Mouse (Mus musculus): ENCODE results near the gene Zmym6.
A peak's percentile ranks its signal among the peaks of the same experiment; 100 is the strongest.
"Not testable (repeated sequence)": the region's sequence is repeated elsewhere in the genome, so short reads cannot be mapped to it uniquely, and the experiment has no call there.

Gene Zmym6

DNA sequence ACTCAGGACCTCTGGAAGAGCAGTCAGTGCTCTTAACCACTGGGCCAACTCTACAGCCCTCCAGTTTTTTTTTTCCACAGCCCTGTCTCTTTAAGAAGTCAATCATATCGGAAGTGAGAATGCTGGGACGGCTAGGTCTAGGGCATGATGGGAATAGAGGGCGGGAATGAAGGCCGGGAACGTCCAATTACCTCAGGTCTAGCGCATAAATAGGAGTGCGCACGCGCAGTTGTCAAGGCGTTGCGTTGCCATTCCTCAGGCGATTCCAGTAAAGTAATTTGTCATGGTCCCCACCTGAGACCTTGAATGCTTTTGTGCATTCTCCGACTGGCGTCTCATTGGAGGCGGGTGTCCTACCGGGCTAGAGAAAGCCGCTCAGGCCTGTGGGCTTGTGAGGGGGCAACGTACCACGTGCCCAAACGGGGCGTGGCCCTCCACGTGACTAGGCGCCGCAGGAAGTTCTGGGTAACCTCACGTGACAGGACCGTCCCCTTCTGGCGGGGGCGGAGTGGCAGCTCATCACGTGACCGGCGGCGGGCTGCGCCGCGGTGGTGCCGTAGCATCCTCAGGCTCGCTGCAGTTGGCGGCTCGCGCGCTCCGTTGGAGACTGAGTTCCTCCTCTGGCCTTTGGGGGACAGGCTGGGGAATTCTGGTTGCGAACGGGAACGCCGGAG lies at the start of gene Zmym6:
Zmym6 (plus strand) TSS at position 509 of the 674 bp plus-strand sequence.
- DNase-seq (ENCODE audit: low spot score in 2 of 2), result peak; percentile 95

DNA sequence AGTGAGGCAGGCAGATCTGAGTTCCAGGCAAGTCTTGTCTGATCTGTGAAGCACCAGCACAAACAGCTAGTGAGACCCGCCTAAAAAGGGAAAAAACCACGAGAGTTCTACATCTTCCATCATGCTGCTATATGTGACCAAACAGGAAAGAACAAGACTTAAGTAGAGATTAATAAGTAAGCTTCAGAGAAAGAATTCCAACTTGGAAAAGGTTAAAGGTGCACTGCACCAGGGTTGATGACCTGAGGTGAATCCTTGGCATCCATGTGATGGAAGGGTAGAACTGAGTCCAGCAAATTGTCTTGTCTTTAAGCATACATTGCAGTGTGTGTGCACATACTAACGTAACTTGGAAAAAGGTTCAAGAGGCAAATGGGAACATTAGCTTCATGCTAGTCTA lies 40.0 kb upstream of the Zmym6 start:
- DNase-seq (ENCODE audit: low spot score in 2 of 2), result no peak

DNA sequence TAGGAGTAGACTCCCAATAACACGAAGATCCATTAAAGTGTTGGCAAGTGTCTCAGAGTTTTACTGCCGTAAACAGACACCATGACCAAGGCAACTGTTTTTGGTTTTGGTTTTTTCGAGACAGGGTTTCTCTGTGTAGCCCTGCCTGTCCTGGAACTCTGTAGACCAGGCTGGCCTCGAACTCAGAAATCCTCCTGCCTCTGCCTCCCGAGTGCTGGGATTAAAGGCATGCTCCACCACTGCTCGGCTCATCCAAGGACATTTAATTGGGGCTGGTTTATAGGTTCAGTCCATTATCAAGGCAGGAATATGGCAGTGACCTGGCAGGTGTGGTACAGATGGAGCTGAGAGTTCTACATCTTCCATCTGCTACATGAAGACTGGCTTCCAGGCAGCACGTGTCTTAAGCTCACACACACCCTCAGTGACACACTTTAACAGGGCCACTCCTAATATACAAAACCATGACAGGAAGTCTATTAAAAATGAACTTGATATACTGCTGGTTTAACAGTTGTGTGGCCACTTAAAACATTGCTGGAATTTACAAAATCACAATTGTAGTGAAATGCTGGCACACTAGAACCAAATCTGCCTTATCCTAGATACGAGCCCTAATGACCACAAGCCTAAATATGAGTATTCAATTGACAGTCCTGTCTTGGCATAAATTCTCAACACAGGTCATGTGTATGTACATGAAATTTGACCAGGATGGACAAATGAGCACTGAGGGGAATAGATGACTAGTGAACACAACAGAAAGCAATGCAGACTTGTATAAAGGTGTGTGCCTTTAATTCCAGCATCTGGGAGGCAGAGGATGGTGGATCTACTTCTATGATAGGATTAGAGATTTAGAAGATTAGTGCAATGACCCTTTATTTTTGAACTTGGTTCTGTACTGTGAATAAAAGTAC lies 39.0 kb upstream of the Zmym6 start:
- no peak for DNase-seq (ENCODE audit: low spot score in 2 of 2)

DNA sequence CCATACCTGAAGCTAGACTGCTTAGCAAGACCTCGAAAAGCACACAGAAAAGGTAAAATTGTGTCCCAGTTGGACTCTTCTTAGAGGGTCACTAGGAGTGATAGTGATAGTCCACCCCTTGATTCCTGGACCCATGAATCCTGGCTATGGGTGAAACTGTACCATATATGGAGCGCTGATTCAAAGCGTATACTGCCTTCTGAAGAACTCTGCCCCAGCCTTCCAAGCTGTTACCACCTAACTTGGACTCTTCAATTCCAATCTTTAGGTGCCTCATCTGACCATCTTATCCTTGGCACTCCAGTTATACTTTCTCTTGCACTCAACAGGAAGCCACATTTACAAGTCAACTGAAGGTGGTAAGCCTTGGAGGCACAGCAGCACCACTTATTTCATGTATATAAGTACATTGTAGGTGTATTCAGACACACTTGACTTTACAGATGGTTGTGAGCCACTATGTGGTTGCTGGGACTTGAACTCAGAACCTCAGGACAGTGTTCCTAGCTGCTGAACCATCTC lies 38.3 kb upstream of the Zmym6 start:
- DNase-seq (ENCODE audit: low spot score in 2 of 2), result no peak

DNA sequence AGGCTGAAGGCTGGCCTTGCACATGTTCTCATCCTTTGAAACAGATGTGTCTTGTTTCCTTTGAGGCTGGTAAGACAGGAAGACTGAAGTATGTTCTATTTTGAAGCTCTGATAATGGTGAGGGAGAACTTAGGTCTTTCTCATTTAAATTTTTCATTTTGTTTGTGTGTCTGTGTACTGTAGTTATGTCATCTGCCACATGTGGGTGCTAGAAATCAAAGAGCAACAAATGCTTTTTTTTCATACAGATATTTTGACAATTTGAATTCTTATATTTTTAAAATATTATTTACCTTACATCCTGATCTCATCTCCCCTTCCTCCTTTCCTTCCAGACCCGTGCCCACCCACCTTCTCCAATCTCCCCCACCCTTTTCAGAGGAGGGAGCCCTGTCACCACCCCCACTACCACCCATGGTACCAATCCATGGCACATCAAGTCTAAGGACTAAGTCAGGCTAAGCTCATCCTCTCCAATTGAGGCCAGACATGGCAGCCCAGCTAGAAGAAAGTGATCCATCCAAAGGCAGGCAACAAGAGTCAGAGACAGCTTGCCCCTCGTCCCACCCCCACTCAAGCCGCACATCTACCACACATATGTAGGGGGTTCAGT lies 37.2 kb upstream of the Zmym6 start:
- no peak for DNase-seq (ENCODE audit: low spot score in 2 of 2)

DNA sequence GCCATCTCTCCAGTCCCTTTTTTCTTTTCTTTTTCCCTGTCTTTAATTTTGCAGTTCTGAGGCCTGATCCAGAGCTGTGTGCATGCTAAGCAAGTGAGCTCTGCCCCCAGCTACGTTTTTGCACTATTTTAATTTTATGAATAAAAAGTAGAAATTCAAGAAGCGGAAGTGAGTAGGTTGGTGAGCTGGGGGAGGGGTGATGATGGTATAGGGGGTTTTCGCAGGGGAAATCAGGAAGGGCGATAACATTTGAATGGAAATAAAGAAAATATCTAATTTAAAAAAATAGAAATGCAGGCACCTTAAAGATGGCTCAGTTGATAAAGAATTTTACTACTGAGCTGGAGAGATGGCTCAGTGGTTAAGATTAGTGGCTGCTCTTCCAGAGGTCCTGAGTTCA lies 33.6 kb upstream of the Zmym6 start:
- DNase-seq (ENCODE audit: low spot score in 2 of 2), result no peak

DNA sequence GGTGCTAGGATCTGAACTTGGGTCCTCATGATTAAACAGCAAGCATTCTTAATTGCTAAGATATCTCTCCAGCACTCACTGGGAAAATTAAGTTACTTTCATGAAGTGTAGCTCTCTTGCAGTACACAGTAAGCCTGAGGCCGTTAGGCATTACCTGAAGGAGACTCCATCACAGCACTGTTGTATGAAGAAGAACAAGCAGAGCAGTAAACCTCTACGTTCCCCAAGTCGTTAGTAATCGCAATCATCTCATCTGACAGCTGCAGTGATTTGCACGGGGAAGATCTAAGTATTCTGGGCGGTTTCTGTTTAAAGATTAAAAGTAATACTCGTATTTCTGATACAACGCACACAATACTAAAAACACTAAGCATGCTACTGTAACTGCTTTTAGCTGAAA lies 26.1 kb upstream of the Zmym6 start:
- DNase-seq (ENCODE audit: low spot score in 2 of 2), result no peak

DNA sequence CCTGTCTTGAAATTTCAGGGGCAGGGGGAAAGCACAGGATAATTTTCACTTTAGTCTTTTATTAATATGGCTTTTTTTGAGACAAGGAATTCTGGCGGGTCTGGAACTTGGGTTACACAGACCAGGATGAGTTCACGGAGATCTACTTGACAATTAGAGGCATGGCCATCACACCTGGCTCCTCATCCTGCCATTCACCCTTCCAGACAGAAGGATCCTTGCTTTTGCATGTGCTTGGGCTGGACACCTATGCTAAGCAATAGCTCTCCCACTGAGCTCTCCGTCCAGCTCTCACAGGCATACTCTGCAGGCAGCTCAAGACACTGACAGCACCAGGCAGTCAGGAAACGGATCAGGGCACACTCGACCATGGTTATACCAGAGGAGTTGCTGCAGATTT lies 24.1 kb upstream of the Zmym6 start:
- DNase-seq (ENCODE audit: low spot score in 2 of 2), result no peak

DNA sequence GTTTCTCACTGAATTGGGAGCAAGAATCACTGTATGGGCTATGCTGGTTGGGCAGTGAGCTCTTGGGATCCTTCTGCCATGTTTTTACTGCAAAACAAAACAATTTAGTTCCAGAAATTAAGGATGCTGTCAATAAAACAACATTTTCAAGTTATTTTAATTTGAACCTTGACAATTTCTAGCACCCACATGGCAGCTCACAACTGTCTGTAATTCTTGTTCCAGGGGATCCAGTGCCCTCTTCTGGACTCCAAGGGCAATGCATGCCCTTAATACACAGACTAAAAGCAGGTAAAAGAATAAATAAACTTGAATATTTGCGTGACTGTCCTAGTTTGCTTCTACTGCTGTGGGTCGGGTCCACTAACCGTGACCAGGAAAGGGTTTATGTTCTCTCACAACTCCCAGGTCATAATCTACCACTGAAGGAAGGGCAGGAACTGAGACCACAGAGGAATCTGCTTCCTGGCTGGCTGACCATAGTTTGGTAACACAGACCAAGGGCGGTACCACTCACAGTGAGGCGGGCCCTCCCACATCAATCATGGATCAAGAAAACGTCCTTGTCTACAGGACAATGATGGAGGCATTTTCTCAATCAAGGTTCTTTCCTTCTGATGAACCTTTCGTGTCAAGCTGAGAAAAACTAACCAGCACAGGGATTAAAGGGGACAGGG lies 22.5 kb upstream of the Zmym6 start:
- DNase-seq (ENCODE audit: low spot score in 2 of 2), result no peak

DNA sequence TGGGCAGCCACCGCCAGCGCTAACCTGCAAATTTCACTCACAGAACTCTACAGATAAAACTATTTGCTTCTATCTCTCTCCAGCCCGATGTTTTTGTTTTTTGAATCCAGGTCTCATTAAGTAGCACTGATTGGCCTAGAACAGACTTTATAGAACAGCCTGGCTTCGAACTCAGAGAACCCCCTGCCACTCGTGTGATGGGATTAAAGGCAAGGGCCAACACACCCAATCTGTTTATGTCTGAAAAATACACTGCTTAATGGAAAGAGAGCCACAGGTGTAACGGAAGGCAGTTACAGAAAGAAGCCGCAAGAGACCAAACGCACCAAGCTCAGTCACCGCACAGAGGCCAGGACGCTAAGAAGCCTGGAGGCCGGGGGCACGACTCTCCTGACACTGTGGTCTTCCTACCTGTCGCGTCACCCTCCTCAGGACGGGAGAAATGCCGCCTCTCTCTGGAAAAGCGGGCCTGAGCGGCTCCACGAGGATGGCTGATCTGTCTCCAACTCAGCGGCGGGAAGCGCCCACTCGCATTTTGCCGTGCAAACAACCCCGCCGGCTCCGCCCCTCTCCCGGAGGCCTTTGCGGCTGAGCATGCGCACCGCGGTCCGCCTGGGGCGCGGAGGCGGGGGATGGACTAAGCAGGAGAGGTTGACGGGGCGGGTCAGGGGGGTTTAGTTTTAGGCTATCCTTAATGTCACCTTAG lies 16.4 kb upstream of the Zmym6 start, which contains the start of gene Zmym1:
Zmym1 (minus strand) TSS at position 568 of the 706 bp plus-strand sequence.
- peak; percentile 77 to 80 for DNase-seq (ENCODE audit: low spot score in 2 of 2)

DNA sequence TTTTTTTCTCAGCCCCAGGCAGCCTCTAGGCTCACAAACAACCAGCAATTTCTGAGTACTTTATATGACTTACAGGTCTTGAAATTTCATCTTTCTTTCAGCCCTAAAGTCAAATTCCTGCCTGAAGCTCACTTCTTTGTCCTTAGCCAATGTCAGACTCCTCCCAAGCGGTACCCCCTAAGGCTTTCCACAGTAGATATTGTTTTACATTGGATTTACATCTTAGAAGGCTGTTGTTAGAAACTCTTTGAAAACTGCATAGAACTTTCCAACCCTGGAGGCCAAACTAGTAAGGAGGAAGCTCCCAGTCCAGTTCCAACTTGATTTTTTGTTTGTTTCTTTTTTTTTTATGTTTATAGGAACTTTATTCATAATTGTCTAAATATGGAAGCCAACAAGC lies 13.1 kb upstream of the Zmym6 start:
- DNase-seq (ENCODE audit: low spot score in 2 of 2), result no peak

DNA sequence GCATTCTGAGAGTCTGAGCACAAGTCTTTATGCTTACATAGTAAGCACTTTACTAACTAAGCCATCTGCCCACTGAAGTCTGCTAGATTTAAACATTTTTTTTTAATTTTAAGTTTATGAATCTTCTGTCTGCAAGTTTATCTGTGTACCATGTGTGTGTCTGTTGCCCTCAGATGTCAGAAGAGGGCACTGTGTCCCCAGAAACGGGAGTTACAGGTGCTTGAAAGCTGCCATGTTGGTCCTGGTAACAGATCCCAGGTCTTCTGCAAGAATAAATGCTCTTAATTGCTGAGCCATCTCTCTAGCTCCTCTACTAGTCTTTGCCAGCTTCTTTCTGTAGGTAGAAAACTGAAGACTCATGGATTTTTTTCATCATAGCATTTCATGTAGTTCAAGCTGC lies 2.3 kb upstream of the Zmym6 start:
- no peak for DNase-seq (ENCODE audit: low spot score in 2 of 2)

DNA sequence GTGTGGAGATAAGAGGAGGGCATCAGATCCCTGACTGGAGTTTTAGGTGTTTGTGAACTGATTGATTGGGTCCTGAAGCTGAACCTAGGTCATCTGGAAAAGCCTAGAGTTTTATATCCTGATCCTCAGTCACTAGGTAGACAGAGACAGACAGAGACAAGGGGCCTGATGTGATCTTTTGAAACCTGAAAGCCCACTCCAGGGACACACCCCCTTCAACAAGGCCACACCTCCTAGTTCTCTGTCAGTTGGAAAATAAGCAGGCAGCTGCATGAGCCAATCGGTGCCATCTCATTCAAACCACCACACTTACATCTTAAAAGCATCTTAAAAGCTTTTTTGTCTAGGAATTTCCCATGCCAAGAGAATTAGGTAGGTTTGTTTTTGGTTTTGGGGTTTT lies 3.6 kb downstream of the Zmym6 start:
- no peak for DNase-seq (ENCODE audit: low spot score in 2 of 2)

DNA sequence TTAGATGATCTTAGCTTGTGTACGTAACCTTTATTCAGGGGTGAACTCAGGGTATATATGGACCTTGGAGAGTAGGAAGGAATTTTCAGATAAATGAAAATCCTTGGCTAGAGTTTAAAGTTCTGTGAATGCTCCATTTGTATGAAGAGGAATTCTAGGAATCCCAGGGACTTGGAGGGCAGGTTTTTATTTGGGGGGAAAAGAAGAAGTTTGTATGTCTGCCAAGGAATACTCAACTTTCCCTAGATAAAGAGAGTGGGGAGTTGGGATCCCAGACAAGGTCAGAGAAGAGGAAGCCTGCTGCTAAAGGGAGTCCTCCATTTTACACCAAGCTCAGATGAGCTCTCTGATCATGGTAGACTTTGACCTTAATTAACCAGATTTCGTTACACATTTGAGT lies 5.9 kb downstream of the Zmym6 start:
- DNase-seq (ENCODE audit: low spot score in 2 of 2), result no peak

DNA sequence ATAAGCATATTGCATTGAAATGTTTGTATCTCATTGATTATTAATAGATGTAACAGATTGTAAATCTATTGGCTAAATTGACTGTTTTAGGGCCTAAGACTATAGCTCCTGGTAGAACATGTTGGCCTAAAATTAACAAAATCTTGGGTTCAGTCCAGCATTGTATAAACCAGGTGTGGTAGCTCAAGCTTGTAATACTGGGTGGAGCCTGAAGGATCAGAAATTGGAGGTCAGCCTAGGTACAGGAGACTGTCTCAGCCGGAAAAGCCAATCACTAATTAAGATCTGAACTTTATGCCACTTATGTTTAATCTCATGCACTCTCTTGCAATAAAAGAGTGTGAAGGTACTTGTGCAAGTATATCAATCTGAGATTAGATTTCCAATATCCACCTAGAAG lies 8.6 kb downstream of the Zmym6 start:
- no peak for DNase-seq (ENCODE audit: low spot score in 2 of 2)

DNA sequence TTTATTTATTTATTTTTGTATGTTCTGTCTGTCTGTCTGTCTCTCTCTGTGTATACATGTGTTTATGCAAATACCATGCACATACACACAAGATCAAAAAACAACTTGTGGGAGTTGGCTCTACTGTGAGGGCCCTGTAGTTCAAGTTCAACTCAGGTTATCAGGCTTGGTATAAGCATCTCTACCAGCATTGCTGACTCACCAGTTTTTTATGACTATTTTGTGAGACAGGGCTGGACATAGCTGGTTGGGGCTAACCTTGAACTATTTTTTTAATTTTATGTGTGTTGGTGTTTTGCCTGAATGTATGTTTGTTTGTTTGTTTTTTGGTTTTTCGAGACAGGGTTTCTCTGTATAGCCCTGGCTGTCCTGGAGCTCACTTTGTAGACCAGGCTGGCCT lies 14.0 kb downstream of the Zmym6 start:
- DNase-seq (ENCODE audit: low spot score in 2 of 2), result no peak

DNA sequence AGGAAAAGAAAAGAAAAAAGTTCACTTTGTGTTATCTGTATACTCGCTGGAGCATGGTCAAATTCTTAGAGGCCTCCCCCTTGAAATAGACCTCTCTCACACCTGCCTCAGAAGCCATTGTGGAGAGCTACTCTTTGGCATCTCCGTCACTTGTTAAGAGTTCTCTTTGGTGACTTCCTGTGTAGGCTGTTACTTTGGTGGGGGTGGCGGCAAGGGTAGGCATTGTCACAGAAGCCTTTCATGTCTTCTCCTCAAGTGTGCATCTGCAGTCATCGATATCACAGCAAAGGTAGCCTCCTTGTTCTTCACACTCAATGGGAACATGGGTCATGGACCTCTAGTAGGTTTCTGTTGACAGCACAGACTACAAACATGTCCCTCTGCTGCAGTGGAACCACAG lies 17.9 kb downstream of the Zmym6 start:
- no peak for DNase-seq (ENCODE audit: low spot score in 2 of 2)

DNA sequence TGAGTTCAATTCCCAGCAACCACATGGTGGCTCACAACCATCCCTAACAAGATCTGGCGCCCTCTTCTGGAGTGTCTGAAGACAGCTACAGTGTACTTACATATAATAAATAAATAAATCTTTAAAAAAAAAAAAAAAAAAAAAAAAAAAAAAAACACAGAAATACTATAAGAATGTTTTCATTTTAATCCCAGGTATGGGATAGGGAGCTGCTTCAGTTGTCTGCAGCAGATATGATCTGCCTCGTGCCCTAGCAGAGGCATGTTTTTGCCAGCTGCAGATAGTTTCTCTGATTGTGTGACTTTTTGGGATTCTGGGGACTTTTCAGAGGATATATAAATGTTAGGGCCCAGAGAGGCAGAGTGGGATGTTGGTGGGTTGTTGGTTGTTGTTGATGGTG lies 22.4 kb downstream of the Zmym6 start:
- DNase-seq (ENCODE audit: low spot score in 2 of 2), result not testable (repeated sequence)

DNA sequence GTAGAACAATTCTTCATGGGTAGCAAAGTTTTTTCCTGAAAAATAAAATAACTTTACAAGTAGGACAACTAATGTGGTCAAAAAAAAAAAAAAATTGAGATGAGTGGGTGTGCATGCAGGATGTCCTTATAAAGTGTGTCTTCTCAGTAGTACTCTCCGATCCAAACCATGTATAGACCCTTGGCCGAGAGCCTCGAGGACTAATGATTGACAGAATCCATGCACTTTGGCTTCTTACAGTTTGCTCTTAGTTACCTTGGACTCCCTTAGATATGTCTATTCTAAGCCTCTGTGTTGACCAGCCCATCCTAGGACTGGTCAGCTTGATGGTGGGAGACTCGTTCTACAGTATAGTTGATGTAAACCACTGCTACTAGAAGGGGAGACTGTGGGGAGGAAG lies 30.4 kb downstream of the Zmym6 start:
- DNase-seq (ENCODE audit: low spot score in 2 of 2), result no peak

DNA sequence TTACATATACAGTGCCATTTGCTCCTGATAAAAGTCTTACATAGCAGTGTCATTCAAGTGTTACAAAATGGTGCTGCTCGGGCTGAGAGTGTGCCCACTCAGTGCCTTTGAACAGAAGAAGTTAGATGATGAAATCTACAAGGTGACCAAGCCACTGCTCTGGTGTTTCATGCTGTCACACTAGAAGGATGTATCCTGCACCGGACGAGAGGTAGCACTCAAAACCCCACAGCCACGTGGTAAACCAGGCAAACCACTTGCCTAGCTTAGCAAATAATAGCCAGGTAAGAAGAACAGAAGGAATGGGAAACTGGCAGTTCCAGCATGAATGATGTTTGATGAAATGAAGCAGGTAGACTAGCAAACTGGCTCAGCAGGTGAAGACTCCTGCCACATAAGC lies 33.4 kb downstream of the Zmym6 start:
- DNase-seq (ENCODE audit: low spot score in 2 of 2), result no peak

DNA sequence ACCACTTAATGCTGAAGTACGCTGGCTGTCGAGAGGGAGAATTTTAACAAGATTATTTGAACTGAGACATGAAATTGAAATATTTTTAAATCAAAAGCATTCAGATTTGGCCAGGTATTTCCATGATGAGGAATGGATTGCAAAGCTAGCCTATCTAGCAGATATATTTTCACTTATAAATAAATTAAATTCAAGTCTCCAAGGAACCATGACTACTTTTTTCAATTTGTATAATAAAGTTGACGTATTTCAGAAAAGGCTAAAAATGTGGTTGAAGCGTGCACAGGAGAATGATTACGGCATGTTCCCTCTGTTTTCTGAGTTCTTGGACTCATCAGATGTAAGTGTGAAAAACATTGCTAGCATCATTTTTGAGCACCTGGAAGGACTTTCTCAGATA lies 46.2 kb downstream of the Zmym6 start, which contains the start of gene Tmem35b:
Tmem35b (plus strand) TSS at position 301 of the 400 bp plus-strand sequence.
- no peak for DNase-seq (ENCODE audit: low spot score in 2 of 2)
